In genomic region chr2:130728906-130729585, GRCm38 (mm10) we compare ENCODE assay signal across 25 mouse cellular contexts. TPM values are rescaled to one million over a fixed set of nuclear protein-coding genes. Genes with fewer than 3 reads are reported as not detected.
A peak's percentile ranks its signal among the peaks of the same experiment; 100 is the strongest.
DNase-seq lines count a peak whose midpoint lies in the region; ATAC-seq and TF ChIP-seq lines count a peak whose summit lies in the region.
"Had no signal": no experiment of that assay in that cellular context is flagged by ENCODE, and none has a peak within 500 bp of the region (broad histone marks: within the 10 kb centered on the region; RNA-seq: fewer than 3 reads in every experiment).

No protein-coding gene starts in this region.

- no peak overlapping the region for H3K4me3 ChIP-seq in left cerebral cortex, adult 2 months
- H3K4me3 ChIP-seq: forebrain, embryonic 10.5 days; heart, embryonic 15.5 days; hindbrain, embryonic 10.5 days; limb, embryonic 12.5 days; liver, embryonic 12.5 days; lung, embryonic 15.5 days; midbrain, embryonic 12.5 days had no signal

- TF ChIP-seq CTCF in left cerebral cortex, adult 2 months (IDR thresholded peaks at IDR 0.05): no peak

- intact Hi-C loops in left cerebral cortex, adult 2 months (cut with DNase I): no loop called here

- ATAC-seq in frontal cortex, adult (ENCODE audit: low TSS enrichment): peak; percentile 85
- ATAC-seq: forebrain, embryonic 16.5 days; liver, embryonic 12.5 days had no signal

- DNase-seq in frontal cortex, postnatal 14 days (ENCODE audit: low spot score in 2 of 2): no peak
- no peak for DNase-seq in left cerebral cortex, adult 2 months (ENCODE audit: extremely low spot score in 1 of 2, low spot score in 2 of 2)
- no peak for DNase-seq in left cerebral cortex, adult 9 months (ENCODE audit: low spot score in 2 of 2)
- peak; percentile 20 for DNase-seq in retina, postnatal 1 day
- DNase-seq in retina, embryonic 14.5 days (ENCODE audit: low spot score): no peak
- DNase-seq in telencephalon, adult 2 months (ENCODE audit: low read depth, low spot score): peak; percentile 43
- no peak for DNase-seq in neural tube, embryonic 10.5 days (ENCODE audit: extremely low spot score, low spot score)
- DNase-seq: adrenal gland, postnatal 10 days; cerebellum, adult 11 months; cerebellum, adult 9-11 months; kidney, adult 18-20 months; thymus, adult 18-20 months; thymus, postnatal 4 days had no signal

- H3K27ac ChIP-seq in left cerebral cortex, adult 2 months: peak overlapping the region; percentile 28; the same call in 1 of the 2 replicates
- H3K27ac ChIP-seq: forebrain, embryonic 10.5 days; heart, embryonic 15.5 days; hindbrain, embryonic 10.5 days; kidney, postnatal 0 days; limb, embryonic 12.5 days; liver, embryonic 12.5 days; lung, embryonic 15.5 days; midbrain, embryonic 12.5 days had no signal

RNA-seq across cellular contexts. Expression of gene Slc4a11, which starts 31.7 kb away (rescaled TPM):
- total RNA-seq in left cerebral cortex, adult 2 months (2021): 1 to 10 TPM; 2.3 to 2.5 TPM
- total RNA-seq: gastrocnemius, adult 18-20 months; megakaryocyte, adult 5-6 weeks had no signal

Comparison
In these comparisons a context has a peak if more than half of its experiments do, and no peak if none do; other contexts are left out.
1. DNase-seq: peak in retina, postnatal 1 day (single experiment) and telencephalon, adult 2 months (single experiment); none in frontal cortex, postnatal 14 days (0 of 2), left cerebral cortex, adult 2 months (0 of 2), left cerebral cortex, adult 9 months (0 of 2), retina, embryonic 14.5 days (single experiment) and neural tube, embryonic 10.5 days (single experiment).